Mouse (Mus musculus): ENCODE measurements around the gene Gpr137.

Gene Gpr137

DNA sequence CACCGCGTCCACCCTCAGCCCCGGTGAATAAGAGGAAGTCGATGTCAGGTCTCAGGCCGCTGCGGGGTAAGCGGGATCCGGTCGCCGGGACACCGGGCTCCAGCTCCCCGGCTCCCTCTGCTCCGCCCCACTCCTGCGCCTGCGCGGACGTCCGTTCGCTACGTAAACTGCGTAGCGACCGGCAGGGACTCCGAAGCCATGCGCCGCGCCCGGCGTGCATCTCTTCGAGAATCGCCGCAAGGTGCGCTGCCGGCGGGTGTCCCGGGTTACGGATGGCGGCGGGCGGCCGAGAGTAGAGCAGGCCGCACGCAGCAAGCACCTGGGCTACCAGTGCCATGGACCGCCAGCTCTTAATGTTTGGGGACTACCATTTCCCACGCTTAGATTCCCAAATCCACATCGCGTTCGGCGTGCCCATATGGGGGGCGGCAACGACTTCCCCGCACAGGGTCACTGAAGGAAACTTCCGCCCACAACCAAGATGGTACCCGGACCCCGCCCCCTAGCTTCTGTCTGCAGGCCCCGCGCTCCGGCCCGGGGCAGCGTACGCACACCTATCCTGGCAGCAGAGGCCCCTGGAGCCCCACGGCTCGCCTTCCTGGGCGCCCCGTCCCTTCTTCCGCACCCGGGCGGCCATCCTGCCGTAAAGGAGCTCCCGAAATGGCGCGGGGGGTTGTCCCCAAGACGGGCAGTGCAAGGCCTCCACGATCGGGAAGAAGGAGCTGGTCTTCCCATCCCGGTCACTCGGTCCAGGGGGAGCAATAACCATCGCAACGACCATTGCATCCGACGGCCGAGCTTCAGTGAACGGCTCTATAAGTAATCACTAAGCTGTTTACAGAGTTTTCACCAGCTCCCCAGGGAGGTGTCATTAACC, 670 bp downstream of the Gpr137 start, which contains the start of gene Bad:
Bad (plus strand) TSS at position 490 of the 877 bp plus-strand sequence.
- DNase-seq (ENCODE audit: low spot score), result peak; percentile 90

DNA sequence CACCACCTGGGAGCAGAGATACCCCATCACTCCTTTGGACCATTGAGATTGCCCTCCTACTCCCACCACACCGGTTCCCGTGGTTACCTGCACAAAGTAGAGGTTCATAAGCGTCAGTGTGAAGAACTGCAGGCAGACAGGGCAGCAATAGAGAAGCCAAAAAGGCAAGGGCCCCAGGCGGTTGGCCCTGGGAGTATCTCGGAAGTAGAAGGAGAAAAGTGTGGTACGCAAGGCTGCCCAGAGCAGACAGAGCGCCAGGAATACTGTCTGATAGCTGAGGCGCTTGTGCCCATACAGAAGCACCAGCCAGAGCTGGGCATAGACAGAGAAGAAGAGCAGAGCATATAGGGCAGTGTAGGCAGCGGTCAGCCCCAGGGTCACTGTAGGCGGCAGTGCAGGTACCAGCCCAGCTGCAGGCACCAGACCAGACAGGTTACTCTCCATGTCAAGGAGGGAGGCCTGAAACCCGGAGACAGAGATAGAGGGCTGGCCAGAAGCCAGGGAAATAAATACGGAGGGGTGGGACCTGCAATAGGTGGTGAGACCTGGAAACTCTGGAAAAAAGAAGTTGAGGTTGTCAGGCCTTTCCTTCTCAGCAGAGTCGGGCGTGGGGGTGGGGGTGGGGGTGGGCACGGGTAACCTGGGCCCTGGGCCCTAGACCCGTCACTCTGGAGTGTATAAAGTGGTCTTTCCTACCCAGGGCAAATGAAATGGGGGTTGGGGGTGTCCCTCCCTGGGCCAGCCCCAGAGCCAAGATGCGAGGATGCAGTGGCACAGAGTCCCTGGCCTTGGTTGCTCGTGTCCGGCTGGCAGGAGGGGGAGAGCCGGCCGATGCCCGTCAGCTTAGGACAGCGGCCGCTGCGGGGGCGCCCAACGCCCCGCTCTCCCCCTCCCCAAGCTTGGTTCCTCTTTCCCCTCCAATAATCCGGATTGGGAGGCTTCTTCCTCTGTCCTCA, 1.6 kb downstream of the Gpr137 start:
- no peak for DNase-seq (ENCODE audit: low spot score)

DNA sequence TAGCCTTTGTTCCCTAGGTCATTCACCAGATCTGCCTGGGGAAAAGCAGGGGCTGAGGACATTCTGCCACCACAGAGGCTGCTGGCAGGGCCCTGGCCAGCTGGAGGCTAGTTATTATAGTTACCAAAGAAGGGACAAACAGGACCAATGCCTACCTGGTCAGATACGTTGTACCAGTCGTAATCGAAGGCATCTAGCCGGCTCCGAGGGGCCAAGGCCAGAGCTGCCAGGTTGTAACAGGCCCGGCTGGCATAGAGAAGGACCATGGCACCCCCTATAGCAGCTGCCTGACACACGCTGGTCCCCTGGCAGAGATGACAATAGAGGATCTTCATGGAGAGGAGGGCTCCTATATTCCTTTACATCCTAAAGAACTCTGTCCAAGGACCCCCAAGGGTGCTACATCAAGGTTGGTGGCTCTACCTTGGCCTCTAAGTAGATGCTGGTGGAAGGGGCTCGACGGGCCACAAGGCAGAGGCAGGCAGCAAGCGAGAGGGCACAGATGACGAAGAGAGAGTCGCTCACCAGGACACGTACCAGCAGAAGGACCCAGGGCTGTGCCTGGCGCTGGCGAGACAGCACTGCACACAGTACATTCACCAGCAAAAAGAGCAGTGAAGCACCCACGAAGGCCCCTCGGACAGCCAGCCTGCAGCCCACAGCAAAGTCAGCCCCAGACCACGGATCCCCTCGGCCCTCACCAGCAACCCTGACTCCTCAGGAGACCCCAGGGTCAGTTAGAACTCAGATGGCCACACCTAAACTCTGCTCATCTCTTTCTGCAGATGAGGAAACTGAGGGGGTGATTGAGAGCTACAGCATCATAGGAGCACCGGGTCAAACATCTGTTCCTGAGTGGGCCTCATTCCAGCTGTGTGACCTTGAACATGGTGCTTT, 2.9 kb downstream of the Gpr137 start:
- DNase-seq (ENCODE audit: low spot score), result no peak

DNA sequence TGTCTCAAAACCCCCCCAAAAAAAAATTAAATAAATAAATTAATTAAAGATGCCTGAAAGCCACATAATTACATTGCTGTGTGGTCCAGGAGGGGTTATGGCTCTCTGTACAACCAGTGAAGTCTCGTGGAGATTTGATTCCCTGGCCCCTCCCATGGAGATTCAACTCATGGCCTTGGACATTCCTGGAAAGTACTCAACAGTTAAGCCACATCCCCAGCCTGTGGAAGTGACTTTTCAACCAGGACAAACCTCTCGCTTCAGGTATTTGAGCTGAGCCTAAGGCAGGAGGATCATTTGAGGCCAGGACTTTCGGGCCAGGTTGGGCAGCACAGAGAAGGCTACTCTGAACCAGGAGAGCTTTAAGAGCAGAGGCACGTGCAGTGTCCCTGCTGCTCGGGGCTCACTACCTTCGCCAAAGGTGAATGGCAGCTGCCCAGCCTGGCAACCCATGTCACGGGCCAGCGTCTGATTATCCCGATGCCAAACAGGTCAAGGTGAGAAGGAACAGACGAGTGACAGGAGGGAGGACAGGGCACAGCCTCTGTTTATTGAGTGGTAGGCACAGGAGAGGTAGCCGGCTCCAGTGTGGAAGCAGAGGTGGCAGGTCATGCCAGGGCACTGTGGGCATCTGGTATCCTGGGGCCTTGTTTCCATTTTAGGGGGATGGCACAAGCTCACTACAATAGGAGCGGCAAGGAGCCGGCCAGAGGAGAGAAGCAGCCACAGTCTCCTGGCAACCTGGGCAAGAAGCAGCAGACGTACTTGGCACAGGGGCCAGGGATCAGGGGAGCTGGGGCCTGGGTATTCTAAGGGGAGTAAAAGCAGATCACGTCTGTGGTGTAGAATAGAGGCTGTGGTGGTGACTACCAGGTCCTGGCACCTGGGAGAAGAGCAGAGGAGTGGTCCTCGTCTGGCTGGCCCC, 4.5 kb downstream of the Gpr137 start:
- DNase-seq (ENCODE audit: low spot score), result no peak

DNA sequence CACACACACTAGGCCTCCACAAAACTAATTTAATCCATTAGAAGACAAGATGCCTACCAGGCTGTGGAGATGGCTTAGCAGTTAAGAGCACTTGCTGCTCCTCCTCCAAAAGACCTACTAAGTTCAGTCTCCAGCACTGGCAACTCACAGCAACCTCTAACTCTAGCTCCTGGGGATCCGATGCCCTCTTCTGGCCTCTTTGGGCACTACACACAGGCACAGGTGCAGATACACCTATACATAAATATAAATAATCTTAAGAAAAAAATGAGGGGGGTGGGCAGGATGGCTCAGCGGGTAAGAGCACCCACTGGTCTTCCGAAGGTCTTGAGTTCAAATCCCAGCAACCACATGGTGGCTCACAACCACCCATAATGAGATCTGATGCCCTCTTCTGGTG, 6.0 kb downstream of the Gpr137 start:
- DNase-seq (ENCODE audit: low spot score), result peak; percentile 38

DNA sequence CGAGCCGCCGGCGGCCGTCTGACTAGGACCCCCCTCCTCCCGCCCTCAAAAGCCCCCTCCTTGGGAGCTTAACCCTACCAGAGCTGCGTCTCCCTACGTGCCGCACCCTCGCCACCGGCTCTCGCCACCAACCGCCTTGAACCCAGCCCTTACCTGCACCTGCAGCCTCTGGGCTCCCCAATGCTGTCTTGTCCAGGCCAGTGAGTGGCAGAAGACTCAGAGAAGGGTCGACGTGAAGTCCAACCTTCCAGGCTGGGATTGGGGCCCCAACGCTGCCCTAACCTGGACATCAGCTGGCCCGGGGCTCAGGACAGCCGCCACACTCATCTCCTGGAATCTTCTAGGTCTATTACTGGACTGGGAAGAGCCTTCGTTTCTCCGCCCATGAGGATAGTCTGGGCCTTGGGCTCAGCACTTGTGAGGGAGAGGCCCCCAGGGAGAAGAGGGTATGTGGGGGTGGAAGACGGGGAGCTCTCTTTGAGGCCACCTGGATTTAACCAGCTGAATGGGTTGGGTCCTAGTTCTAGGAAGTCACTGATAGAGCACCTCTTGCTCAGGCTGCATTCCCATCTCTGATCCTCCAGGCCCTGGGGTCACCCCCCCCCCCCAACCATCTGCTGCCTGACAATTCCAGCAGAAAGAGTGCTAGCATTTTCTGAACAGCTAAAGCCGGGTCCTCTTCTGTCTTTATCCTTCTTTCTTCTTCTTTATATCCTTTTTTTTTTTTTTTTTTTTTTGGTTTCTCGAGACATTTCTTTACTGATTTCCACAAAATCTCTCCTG, 7.9 kb downstream of the Gpr137 start, which contains the start of gene Kcnk4:
Kcnk4 (minus strand) TSS at position 321 of the 783 bp plus-strand sequence.
- DNase-seq (ENCODE audit: low spot score), result no peak

DNA sequence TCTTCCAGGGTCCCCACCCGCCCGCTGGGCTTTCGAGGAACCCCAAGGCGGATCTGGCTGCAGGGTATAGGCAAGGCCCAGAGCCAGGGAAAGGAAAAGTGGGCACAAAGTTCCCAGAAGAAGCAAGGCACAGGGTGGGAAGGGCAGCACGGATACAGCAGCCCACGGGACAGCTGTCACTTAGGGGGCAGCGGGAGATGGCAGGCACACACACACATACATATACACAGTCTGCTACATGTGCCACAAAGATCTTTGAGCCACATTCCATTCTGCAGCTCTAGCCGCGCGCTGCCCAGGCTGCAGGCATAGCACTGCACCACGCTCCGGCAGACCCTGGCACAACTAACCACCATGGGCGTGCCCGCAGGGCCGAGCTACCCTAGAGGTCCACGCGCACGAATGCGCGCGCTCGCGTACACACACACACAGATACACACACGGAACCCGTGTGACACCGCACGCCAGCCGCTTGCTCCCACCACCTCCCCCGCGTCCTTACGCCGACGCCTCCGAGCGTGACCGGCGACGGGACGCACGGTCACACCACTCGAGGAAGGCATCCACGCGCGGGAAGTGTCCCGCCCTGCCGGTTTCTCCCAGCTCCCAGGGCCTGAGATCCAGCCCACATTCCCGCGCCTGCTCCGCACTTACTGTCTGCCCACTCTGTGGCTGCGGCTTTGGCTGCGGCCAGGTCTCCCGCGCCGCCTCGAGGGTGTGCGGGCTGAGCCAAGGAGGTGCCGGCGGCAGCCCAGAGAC, 8.7 kb downstream of the Gpr137 start:
- DNase-seq (ENCODE audit: low spot score), result no peak

DNA sequence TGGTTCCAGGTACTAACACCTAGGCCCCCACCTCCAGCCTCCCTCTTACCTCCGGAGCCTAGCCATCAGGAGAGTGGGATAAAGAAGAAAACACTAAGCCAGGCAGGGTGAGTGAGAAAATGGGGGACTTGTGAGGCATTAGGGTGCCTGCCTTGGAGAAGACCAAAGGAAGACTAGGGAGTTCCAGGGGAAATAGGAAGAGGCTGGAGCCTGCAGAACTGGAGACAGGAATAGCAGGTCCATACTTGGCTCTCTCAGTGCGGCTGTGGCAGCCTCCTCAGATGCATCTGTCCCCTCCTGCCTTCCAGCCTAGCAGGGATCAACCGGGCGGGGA, 9.2 kb downstream of the Gpr137 start:
- DNase-seq (ENCODE audit: low spot score), result no peak

DNA sequence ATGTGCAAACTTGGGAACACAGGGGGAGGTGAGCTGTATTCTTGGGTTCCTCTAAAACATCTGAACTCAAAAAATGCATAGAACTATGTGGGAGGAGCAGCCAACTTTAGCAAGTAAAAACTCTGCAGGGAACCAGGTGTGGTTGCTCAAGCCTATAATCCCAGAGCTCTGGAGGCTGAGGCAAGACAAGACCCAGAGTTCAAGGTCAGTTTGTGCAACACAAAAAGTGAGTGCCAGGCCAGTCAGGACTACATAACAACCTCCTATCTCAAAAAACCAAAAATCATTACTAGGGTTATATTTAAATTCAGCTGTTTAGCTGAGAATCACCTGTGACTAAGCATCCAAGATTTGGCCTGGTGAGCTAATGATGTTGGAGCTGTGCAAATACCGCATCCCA, 10.3 kb downstream of the Gpr137 start:
- no peak for DNase-seq (ENCODE audit: low spot score)

DNA sequence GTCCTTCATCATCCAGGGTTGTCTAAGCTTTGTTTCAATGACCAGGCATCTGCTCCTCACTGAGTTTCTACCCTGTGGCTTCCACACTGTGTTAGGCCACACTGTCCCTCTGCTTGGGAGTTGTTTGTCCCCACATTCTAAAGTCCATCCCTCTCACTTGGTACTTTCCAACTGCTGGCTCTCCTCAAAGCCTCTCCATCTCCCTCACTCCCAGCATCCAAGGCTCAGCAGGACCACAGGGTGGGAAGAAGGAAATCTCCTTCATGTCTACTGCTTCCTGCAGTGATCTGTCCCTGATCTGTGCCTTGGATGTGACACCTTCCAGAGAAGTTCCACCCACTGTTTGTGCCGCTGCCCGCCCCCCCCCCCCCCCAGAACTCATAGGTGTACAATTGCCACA, 11.3 kb downstream of the Gpr137 start:
- DNase-seq (ENCODE audit: low spot score), result no peak

DNA sequence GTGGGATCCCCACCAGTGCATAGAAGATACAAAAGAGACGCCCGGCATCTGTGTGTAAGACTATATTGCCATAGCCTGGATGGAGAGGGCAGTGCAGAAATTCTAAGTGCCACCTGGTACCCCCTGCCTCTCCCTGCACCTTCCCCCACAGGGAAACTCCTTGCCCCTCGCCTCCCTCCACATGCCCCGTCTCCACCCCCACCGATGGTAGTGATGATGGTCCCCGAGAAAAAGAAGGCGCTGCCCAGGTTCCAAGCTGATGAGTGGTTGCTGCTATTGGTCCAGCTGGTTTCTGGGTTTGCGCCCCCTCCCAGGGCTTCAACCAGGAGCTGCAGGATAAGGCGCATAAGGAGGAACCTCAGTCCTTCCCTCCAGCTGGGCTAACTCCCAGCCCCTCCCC, 14.2 kb downstream of the Gpr137 start:
- DNase-seq (ENCODE audit: low spot score), result no peak

DNA sequence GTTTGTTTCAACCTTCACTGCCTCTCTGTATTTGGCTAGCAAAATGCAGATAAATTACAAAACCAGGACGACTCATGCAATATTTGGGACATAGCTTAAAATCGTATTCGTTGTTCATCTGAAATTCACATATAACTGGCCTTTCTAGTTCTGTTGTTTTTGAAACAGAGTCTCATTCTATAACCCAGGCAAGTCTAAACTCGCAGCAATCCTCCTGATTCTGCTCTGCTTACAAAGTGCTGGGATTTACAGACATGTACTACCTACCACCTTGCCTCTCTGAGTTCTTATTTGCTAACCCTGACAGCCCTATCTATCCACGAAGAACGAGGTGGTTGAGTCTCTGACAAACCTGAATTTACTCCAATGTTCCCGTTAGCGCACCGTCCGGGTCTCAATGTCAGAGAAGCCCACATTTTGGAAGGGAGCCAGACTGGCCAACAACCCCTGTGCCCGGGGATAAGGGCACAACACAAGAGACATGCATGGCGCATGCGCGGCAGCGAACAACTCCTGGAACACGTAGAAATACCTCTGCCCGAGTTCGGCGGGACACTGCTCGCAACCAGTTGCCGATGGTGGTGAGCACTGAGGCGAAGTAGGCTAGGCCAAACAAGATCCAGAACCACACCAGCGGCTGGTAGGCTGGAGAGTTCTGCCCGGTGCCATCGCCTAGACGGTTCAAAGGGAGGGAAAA, 15.6 kb downstream of the Gpr137 start:
- DNase-seq (ENCODE audit: low spot score), result peak; percentile 31

DNA sequence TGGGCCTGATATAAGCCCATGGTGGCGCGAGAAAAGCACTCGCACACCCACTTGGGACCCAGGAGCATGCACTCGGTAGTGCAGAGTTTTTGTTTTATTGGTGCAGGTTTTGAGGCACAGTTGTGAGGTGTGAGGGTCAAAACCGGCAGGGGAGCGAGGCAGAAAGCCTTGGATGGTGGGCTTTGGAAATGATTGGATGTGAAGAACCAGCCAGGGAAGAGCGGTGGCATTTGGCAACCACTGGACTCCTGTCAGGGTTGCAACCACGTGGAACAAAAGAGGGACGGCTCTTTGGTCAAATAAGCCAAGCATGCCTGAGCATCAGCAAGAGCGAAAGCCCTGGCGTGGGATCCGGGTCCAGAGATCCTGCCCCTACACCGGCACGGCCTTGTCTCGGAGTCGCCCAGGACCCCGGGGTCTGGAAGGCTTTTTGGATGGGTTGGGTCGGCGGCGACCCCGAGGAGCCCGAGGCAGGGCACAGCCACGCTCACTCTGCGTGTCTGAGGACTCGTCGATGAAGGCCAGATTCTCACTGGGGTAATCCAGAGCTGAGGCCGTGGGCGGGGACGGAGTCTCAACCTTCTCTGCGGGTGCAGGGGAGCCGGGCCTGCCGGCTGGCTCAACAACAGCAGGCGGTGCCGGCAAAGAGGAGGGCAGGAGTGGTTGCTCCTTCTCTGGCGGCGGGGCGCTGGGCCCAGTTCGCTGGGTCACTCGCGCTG, 16.5 kb downstream of the Gpr137 start:
- no peak for DNase-seq (ENCODE audit: low spot score)

DNA sequence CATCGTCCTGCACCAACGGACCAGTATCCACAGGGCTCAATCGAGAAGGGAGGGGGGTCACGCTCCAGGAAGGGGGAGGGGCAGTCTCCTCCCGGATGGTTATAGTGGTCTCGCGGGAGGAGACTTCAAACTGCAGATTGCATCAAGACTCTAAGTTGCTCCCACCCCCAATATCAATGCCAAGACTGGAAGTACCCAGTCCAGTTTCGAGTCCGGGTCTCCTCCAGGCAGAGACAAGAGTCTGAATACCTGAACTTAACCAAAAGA, 17.0 kb downstream of the Gpr137 start, which contains the start of gene Catsperz:
Catsperz (minus strand) TSS at position 74 of the 267 bp plus-strand sequence.
- DNase-seq (ENCODE audit: low spot score), result no peak

DNA sequence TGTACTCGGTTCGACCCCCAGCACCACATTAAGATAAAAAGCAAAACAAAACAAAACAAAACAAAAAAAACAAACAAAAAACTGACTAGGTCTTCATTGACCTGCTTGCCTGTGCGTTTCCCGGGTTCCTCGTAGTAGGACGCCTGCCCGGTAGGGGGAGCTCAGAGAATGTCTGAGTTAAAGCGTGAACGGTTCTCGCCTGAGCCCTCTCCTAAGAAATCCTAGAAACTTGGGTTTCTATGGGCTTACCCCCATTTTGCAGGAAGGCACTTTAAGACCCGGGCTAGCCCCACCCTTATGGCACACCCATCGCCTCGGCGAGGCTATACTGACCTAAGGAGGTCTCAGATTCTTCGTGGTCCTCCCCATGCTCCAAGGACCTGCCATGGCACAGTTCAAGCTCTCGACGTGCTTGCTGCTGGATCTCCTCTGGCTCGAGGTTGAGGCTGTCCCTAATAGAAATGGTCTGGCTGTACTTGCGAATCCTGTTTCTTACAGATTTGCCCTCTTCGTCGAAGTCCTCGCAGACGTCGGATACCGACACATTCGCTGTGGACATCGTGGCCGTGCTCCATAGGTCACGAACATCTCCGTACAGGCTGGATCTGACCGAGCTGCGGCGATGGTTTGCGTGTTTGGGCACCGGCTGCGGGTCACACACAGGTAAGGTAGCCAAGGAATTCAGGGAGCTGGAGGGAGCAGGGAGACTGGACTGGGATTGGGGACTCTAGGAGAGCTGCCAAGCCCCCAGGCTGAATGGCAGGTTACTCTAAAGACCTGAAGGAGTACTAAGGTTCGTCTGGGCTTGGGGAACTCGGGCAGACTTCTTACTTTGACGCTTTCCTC, 17.6 kb downstream of the Gpr137 start:
- peak; percentile 76 for DNase-seq (ENCODE audit: low spot score)

DNA sequence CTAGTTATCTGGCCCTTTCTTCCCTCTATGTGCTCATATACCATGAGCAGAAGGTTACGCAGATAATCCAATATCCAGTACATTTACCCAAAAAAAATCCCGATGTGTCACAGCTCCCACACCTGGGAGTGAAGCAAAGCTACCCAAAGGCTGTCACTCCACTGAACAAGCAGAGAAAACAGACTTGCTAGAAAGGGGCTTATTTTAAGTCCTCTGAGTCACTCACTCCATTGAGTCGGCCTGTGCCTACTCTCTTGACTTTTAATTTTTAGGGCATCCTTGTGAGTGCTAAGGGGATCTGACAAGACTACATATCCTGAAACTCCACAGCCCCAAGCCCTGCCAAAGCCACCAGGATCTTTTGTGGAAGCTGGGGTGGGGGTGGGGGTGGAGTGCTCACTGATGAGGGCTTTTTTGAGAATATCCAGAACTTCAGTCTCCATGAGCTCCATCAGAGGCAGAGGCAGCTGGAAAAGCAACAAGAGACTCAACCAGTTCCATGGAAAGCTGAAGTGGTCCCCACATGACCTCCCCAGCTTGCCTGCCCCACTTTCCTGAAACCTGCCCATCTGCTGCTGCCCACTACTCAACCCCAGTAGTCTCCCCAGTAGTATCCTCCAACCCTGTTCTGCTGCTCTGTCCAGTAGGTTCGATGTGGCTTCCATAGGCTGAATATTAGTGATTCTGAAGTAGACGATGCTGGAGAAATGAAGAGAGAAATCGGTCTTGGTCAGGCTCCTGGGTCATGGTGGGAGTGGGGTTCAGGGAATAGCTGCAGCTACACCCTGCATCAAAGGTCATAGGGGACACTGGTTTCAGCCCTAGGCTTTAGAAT, 19.2 kb downstream of the Gpr137 start:
- no peak for DNase-seq (ENCODE audit: low spot score)
